Mouse (Mus musculus) kidney, embryonic 14.5 days (tissue): ENCODE results near the gene Gm2115. TPM values are rescaled to one million over a fixed set of nuclear protein-coding genes. Genes with fewer than 3 reads are reported as not detected.

Source experiments
- ATAC-seq: fragments of 200-750 bp; cut with Nextera tagmentation; 2 replicates; pipeline ENCODE4 v1.8.0; 2017; ENCODE audit warnings: moderate number of reproducible peaks, mild to moderate bottlenecking, moderate TSS enrichment, moderate library complexity; ENCODE audit not compliant: low FRiP score, low TSS enrichment
- H3K27ac ChIP-seq: fragments of 300-500 bp; sonication (generic); 2 replicates; pipeline ENCODE4 v1.5.1; 2014; ENCODE audit warnings: low read depth, mild to moderate bottlenecking, low read length, moderate library complexity, mixed read lengths
- H3K27me3 ChIP-seq: fragments of 300-500 bp; sonication (generic); 2 replicates; pipeline ENCODE4 v1.6.1; 2014; ENCODE audit warnings: mild to moderate bottlenecking, low read length; ENCODE audit not compliant: control insufficient read depth, insufficient read depth
- H3K36me3 ChIP-seq: fragments of 300-500 bp; sonication (generic); 2 replicates; pipeline ENCODE4 v1.6.1; 2014; ENCODE audit warnings: low read length, mixed read lengths; ENCODE audit not compliant: control insufficient read depth, insufficient read depth
- H3K4me1 ChIP-seq: fragments of 300-500 bp; sonication (generic); 2 replicates; pipeline ENCODE4 v1.6.1; 2014; ENCODE audit warnings: low read length, mixed read lengths; ENCODE audit not compliant: control insufficient read depth, insufficient read depth
- H3K4me2 ChIP-seq: fragments of 300-500 bp; sonication (generic); replicated peaks from 2 replicates; pipeline ENCODE4 v1.6.1; 2014; ENCODE audit warnings: low read depth, mild to moderate bottlenecking, low read length
- H3K4me3 ChIP-seq: fragments of 300-500 bp; sonication (generic); 2 replicates; pipeline ENCODE4 v1.5.1; 2014; ENCODE audit warnings: mild to moderate bottlenecking, low read length
- H3K9ac ChIP-seq: fragments of 300-500 bp; sonication (generic); 2 replicates; pipeline ENCODE4 v1.6.1; 2014; ENCODE audit warnings: low read depth, mild to moderate bottlenecking, low read length, moderate library complexity
- H3K9me3 ChIP-seq: fragments of 300-500 bp; sonication (generic); 2 replicates; pipeline ENCODE4 v1.6.1; 2016; ENCODE audit warnings: low read length; ENCODE audit not compliant: control insufficient read depth
- WGBS: fragments of 180-500 bp; shearing (Covaris S2); extraction: QIAGEN DNeasy Blood & Tissue Kit; methylation state at CpG from one replicate; pipeline ENCODE4 v1.1.7; 2014; 5-methylcytosine and 5-hydroxymethylcytosine counted together
- polyA plus RNA-seq: library from polyadenylated mRNA; unstranded; fragments of >200 nt; fragmentation: Nextera tagmentation; extraction: Ambion mirVana; gene quantifications from 2 replicates; pipeline ENCODE4 v1.2.1, GENCODE M21; 2014

Gm2115 gene
- polyA plus RNA-seq, 1 experiment from 2014 or later: 0.07 TPM

GRCm38 (mm10) chr7:84577034-84577433 lies 48.3 kb downstream of the Gm2115 start:
- Histone ChIP-seq H3K36me3 (no peaks in the 10 kb centered on the region), H3K4me2 (no peak overlapping the region), H3K4me1 (no peaks in the 10 kb centered on the region), H3K27ac (no peak overlapping the region), H3K9ac (no peak overlapping the region), H3K27me3 (no peaks in the 10 kb centered on the region), H3K4me3 (no peak overlapping the region), H3K9me3 (no peaks in the 10 kb centered on the region)
- ATAC-seq: no peak
- WGBS: 84% methylated on average over 2 of the region's 2 CpGs

GRCm38 (mm10) chr7:84578841-84579240 lies 50.1 kb downstream of the Gm2115 start:
- Histone ChIP-seq H3K27ac (no peak overlapping the region), H3K4me3 (no peak overlapping the region), H3K4me1 (no peaks in the 10 kb centered on the region), H3K36me3 (no peaks in the 10 kb centered on the region), H3K4me2 (no peak overlapping the region), H3K9me3 (no peaks in the 10 kb centered on the region), H3K9ac (no peak overlapping the region), H3K27me3 (no peaks in the 10 kb centered on the region)
- WGBS: 88% methylated on average over 1 of the region's 1 CpGs
- ATAC-seq: no peak

DNA sequence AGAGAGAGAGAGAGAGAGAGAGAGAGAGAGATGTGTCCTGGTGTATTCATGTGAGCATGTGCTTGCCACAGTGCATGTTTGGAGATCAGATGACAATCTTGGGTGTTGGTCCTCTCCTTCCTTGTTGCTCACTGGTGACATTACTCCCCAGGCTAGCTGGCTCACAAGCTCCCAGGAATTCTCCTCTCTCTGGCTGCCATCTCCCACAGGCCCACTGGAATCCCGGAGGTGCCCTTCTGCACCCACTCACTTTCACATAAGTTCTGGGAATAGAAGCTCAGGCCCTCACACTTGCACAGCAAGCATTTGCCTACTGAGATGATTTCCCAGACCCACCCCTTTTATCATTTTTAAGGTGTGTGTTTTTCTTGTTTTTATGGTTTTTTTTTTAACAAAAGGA lies 51.0 kb downstream of the Gm2115 start:
- Histone ChIP-seq H3K27ac (no peak overlapping the region), H3K4me2 (no peak overlapping the region), H3K9me3 (no peaks in the 10 kb centered on the region), H3K9ac (no peak overlapping the region), H3K27me3 (no peaks in the 10 kb centered on the region), H3K36me3 (no peaks in the 10 kb centered on the region), H3K4me1 (no peaks in the 10 kb centered on the region), H3K4me3 (no peak overlapping the region)
- WGBS: 100% methylated on average over 1 of the region's 1 CpGs
- no peak for ATAC-seq

DNA sequence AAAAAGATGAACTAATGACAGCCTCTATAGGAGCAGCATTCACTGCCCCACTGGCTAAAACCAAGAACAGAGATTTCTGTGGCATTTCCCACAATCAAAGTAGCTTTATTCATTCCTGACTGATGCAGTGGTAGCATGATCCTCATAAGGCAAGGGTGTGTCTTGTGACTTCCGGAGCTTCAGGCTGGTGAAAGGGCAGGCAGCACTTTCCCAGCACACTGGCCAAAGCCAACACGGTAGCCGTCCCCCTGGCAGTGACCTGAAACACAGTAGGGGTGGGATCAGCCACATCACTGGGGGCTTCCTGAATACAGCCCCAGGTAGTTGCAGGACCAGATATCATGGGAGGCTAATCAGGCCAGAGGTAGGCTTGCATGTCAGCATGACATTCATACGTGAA lies 56.3 kb downstream of the Gm2115 start:
- no peak overlapping the region for H3K9ac ChIP-seq
- H3K4me3 ChIP-seq: no peak overlapping the region
- ATAC-seq: no peak
- no peak overlapping the region for H3K4me2 ChIP-seq
- no peaks in the 10 kb centered on the region for H3K27me3 ChIP-seq
- no peaks in the 10 kb centered on the region for H3K9me3 ChIP-seq
- no peaks in the 10 kb centered on the region for H3K4me1 ChIP-seq
- 91% methylated on average over 4 of the region's 4 CpGs for WGBS
- no peaks in the 10 kb centered on the region for H3K36me3 ChIP-seq
- H3K27ac ChIP-seq: no peak overlapping the region

GRCm38 (mm10) chr7:84586360-84587100 lies 57.8 kb downstream of the Gm2115 start:
- H3K27me3 ChIP-seq: no peaks in the 10 kb centered on the region
- no peak for ATAC-seq
- no peak overlapping the region for H3K4me2 ChIP-seq
- H3K9ac ChIP-seq: no peak overlapping the region
- 89% methylated on average over 3 of the region's 3 CpGs for WGBS
- no peak overlapping the region for H3K27ac ChIP-seq
- no peaks in the 10 kb centered on the region for H3K9me3 ChIP-seq
- H3K36me3 ChIP-seq: no peaks in the 10 kb centered on the region
- H3K4me1 ChIP-seq: no peaks in the 10 kb centered on the region
- H3K4me3 ChIP-seq: no peak overlapping the region

DNA sequence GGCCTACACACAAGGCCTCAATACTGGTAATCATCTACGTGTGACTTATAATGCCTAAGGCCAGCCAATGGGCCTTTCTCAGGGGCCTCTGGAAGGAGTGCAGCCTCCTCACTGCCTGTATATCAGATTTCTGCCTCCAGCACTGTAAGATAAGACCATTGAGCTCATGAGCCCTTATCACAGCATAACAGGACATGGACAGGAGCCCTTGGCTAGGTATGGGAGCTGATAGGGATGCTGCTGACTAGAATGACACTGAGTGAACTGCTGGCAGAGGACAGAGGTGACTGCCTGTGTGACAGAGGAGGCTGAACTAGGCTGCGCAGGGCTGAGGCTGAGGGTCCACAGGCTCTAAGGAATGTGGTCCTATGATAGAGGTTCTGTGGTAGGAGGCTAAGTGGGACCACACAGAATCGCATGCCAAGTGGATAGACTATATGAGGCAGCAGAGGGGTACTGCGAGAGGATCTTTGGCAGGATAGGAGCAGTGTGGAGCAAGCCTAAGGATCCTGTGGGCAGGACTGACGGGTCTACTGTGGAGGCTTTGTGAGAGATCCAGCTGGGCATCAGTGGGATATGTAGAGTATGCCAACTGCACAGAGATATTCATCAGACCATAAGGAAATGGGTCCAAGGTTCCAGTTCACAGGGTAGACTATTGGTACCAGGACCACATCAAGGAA lies 58.5 kb downstream of the Gm2115 start:
- H3K9me3 ChIP-seq: no peaks in the 10 kb centered on the region
- no peak overlapping the region for H3K9ac ChIP-seq
- H3K36me3 ChIP-seq: no peaks in the 10 kb centered on the region
- no peaks in the 10 kb centered on the region for H3K27me3 ChIP-seq
- no peaks in the 10 kb centered on the region for H3K4me1 ChIP-seq
- H3K4me3 ChIP-seq: no peak overlapping the region
- no peak for ATAC-seq
- no peak overlapping the region for H3K4me2 ChIP-seq
- WGBS: 93% methylated on average over 5 of the region's 5 CpGs
- no peak overlapping the region for H3K27ac ChIP-seq

DNA sequence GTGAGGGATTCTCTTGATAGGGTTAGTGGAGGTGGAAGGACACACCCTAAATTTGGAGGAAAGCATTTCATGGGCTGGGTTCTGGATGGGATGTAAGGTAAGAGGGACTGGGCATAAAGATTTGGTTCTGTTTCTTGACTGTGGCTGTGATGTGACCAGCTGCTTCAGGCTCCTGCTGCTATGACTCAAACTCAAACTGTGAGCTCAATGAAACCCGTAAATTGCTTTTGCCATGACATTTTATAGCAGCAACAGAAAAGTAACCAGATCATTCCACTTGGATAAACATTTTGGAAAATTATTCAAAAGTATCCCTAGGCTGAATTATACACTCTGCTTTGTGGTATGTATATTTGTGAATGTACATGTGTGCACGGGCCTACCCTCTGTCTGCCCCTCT lies 61.9 kb downstream of the Gm2115 start:
- H3K9ac ChIP-seq: no peak overlapping the region
- H3K9me3 ChIP-seq: no peaks in the 10 kb centered on the region
- no peak overlapping the region for H3K27ac ChIP-seq
- no peaks in the 10 kb centered on the region for H3K36me3 ChIP-seq
- ATAC-seq: no peak
- H3K4me1 ChIP-seq: no peaks in the 10 kb centered on the region
- no peaks in the 10 kb centered on the region for H3K27me3 ChIP-seq
- WGBS: 86% methylated on average over 2 of the region's 2 CpGs
- H3K4me2 ChIP-seq: no peak overlapping the region
- H3K4me3 ChIP-seq: no peak overlapping the region

- ATAC-seq: no peak
- Histone ChIP-seq H3K27ac (no peak overlapping the region), H3K4me1 (no peaks in the 10 kb centered on the region), H3K4me3 (no peak overlapping the region), H3K27me3 (no peaks in the 10 kb centered on the region), H3K36me3 (no peaks in the 10 kb centered on the region), H3K9ac (no peak overlapping the region), H3K9me3 (no peaks in the 10 kb centered on the region), H3K4me2 (no peak overlapping the region)
- 88% methylated on average over 3 of the region's 3 CpGs for WGBS
Observed at GRCm38 (mm10) chr7:84591347-84591746, 62.6 kb downstream of the Gm2115 start.

- H3K9ac ChIP-seq: no peak overlapping the region
- ATAC-seq: peak; percentile 80
- H3K27me3 ChIP-seq: no peaks in the 10 kb centered on the region
- H3K9me3 ChIP-seq: no peaks in the 10 kb centered on the region
- WGBS: 44% methylated on average over 8 of the region's 8 CpGs
- no peak overlapping the region for H3K4me3 ChIP-seq
- no peak overlapping the region for H3K27ac ChIP-seq
- H3K4me2 ChIP-seq: no peak overlapping the region
- no peaks in the 10 kb centered on the region for H3K36me3 ChIP-seq
- H3K4me1 ChIP-seq: no peaks in the 10 kb centered on the region
Observed at GRCm38 (mm10) chr7:84594087-84594916, 65.5 kb downstream of the Gm2115 start.
